Mouse (Mus musculus) heart, embryonic 10.5 days (tissue): ENCODE results near the gene Hoxd8. TPM values are rescaled to one million over a fixed set of nuclear protein-coding genes. Genes with fewer than 3 reads are reported as not detected.
A peak's percentile ranks its signal among the peaks of the same experiment; 100 is the strongest.

ENCODE experiments used
- DNase-seq: peaks from one replicate; pipeline ENCODE4 v3.0.0-alpha.2; 2017; ENCODE audit warnings: low spot score
- H3K27ac ChIP-seq: fragments of 300-500 bp; sonication (generic); 2 replicates; pipeline ENCODE4 v1.5.1; 2016; ENCODE audit warnings: mild to moderate bottlenecking
- H3K27me3 ChIP-seq: fragments of 300-500 bp; sonication (generic); 2 replicates; pipeline ENCODE4 v1.6.1; 2016; ENCODE audit warnings: mild to moderate bottlenecking; ENCODE audit not compliant: poor library complexity, insufficient read depth, severe bottlenecking
- H3K36me3 ChIP-seq: fragments of 300-500 bp; sonication (generic); 2 replicates; pipeline ENCODE4 v1.6.1; 2016; ENCODE audit warnings: mild to moderate bottlenecking, moderate library complexity
- H3K4me1 ChIP-seq: fragments of 300-500 bp; sonication (generic); 2 replicates; pipeline ENCODE4 v1.6.1; 2016; ENCODE audit warnings: mild to moderate bottlenecking
- H3K4me3 ChIP-seq: fragments of 300-500 bp; sonication (generic); 2 replicates; pipeline ENCODE4 v1.5.1; 2016; ENCODE audit warnings: mild to moderate bottlenecking, moderate library complexity
- H3K9me3 ChIP-seq: fragments of 300-500 bp; sonication (generic); 2 replicates; pipeline ENCODE4 v1.6.1; 2016; ENCODE audit warnings: mild to moderate bottlenecking, moderate library complexity
- WGBS: fragments of 180-500 bp; shearing (Covaris S2); methylation state at CpG from one replicate; pipeline ENCODE4 v1.1.7; 2016; 5-methylcytosine and 5-hydroxymethylcytosine counted together
- polyA plus RNA-seq: library from polyadenylated mRNA; unstranded; fragments of >200 nt; fragmentation: Nextera tagmentation; extraction: Ambion mirVana; gene quantifications from 2 replicates; pipeline ENCODE4 v1.2.1, GENCODE M21; 2016

The Hoxd8 gene
- polyA plus RNA-seq, 1 experiment from 2014 or later = 1.3 TPM

DNA sequence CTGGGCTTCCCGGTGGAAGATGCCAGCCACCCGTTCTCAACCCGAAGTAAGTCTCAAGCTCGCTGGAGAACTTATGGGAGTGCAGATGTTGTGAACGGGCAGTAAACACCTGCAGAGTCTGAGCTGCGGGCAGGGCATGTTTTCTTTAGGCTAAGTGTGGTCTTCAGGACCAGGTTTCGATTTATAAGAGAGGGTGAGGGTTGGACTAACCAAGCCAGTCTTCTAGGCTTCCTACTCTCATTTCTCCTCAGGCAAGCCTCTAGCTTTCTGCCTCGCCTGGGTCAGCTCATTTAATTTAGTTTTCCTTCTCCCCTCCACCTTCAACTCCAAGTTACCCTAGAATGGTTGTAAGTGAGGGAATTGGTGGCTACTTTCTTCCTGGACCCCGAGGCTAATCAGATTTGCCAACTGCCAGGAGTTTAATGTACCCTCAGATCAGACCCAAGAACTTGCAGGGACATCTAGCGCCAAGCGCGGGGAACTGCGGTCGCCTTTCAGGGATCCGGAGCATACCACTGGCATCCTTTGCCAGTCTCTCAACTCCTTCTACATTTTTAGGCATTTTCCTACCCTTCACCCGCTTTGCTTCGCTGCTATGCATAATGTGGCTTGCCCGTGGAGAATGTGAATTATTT is 41.0 kb upstream of the Hoxd8 start:
- WGBS = 4% methylated on average over 18 of the region's 18 CpGs
- Histone ChIP-seq H3K4me3 (no peak overlapping the region), H3K9me3 (no peaks in the 10 kb centered on the region), H3K4me1 (peaks cover 17% of the 10 kb centered on the region), H3K36me3 (no peaks in the 10 kb centered on the region), H3K27me3 (peaks cover 100% of the 10 kb centered on the region), H3K27ac (no peak overlapping the region)
- DNase-seq = peak; percentile 74

DNA sequence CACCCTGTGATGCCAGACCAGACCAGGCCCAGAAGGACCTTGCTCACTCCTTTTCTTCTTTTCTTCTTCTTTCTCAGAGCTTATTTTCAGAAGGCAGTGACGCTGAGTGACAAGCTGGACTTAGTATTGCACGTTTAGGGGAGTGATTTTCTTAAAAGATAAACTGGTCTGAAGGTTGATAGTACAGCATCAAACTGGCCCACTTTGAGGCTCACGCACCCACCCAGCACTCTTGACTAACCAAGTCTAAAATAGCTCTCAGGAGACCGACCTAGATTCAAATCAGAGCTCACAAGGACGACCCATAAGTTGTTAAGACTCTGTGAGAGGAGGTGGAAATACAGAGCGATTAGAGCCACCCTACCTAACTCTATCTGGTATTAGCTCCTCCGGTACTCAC is 38.0 kb upstream of the Hoxd8 start:
- WGBS = 5% methylated on average over 7 of the region's 7 CpGs
- DNase-seq = peak; percentile 47
- no peaks in the 10 kb centered on the region for H3K36me3 ChIP-seq
- no peak overlapping the region for H3K4me3 ChIP-seq
- no peak overlapping the region for H3K27ac ChIP-seq
- H3K27me3 ChIP-seq = peaks cover 100% of the 10 kb centered on the region
- peaks cover 13% of the 10 kb centered on the region for H3K4me1 ChIP-seq
- H3K9me3 ChIP-seq = no peaks in the 10 kb centered on the region

DNA sequence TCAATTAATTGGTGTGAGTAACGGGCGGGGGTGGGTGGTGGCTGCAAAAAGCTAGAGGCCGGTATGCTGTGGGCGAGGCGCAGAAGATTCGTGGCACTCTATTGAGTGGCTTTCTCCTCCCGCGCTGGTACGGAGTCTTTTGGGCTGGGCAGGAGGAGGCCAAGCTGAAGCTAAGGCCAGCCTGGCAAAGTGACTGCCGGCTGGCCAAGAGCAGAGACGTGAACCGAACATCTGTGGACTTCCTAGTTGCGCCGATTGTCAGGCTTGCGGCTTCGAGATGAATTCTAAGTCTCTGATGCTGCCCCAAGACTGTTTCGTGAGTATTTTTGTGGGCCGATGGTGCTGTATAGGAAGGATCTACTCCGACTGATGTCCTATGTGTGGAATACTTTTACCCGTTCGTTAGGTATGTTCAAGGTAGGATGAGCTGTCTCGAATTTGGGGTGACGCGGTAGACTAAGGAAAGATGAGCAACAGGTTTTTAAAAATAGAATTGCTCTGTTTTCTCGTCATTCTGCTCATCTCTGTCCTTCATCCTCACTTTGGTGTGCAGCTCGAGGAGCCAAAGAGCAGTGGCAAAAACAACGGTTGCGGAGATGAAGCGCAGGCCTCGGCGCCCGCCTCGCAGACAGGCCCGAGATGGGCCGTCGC is 37.1 kb upstream of the Hoxd8 start:
- peak; percentile 76 for DNase-seq
- Histone ChIP-seq H3K4me3 (peak overlapping the region; percentile 54), H3K27ac (no peak overlapping the region), H3K4me1 (peaks cover 13% of the 10 kb centered on the region), H3K27me3 (peaks cover 100% of the 10 kb centered on the region), H3K36me3 (no peaks in the 10 kb centered on the region), H3K9me3 (no peaks in the 10 kb centered on the region)
- WGBS = 1% methylated on average over 36 of the region's 36 CpGs

DNA sequence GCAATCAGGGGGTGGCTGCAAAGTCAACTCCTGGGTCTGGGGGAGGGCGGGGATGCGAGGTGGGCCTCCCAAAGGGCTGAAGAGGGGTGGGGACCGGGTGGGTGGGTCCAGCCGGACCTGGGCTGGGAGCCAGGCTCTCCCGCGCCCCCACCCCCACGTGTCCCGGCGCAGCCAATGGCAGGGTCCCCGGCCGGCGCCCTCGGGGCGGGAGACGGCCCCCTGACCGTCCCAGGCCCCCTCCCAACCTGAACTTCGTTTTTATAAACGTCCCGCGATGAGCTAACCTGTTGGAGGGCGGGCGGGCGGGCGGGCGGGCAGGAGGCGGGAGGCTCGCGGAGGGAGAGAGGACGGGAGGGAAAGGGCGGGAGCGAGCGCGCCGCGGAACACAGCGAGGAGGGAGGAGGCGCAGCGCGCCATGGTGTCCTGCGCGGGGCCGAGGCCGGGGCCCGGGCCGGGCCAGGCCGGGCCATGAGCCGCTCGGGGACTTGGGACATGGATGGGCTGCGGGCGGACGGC is 36.5 kb upstream of the Hoxd8 start, which contains the start of gene Hoxd13:
TSS of gene Hoxd13 (plus strand) at position 469 of the 516 bp plus-strand sequence.
- Histone ChIP-seq H3K27me3 (peaks cover 100% of the 10 kb centered on the region), H3K9me3 (no peaks in the 10 kb centered on the region), H3K4me1 (peaks cover 18% of the 10 kb centered on the region), H3K4me3 (peak within 1 kb of the TSS; percentile 54), H3K27ac (no peak within 1 kb of the TSS), H3K36me3 (no peaks in the 10 kb centered on the region)
- WGBS = under 1% methylated on average over 48 of the region's 51 CpGs
- DNase-seq = no peak

DNA sequence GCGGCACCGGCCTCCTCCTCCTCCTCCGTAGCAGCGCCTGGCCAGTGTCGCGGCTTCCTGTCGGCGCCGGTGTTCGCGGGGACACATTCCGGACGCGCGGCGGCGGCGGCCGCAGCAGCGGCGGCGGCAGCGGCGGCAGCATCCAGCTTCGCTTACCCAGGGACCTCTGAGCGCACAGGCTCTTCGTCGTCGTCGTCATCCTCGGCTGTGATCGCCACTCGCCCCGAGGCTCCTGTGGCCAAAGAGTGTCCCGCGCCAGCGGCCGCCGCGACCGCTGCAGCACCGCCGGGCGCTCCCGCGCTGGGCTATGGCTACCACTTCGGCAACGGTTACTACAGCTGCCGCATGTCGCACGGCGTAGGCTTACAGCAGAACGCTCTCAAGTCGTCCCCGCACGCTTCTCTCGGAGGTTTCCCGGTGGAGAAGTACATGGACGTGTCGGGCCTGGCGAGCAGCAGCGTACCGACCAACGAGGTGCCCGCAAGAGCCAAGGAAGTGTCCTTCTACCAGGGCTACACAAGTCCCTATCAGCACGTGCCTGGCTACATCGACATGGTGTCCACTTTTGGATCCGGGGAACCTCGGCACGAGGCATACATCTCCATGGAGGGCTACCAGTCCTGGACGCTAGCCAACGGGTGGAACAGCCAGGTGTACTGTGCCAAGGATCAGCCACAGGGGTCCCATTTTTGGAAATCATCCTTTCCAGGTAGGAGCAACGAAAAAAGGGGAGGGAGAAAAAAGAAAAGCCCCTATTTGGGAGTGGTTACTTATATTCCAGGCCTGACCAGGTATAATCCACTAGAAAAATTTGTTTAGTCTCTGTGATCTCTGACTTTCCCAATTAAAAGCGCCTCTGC is 35.8 kb upstream of the Hoxd8 start:
- peaks cover 100% of the 10 kb centered on the region for H3K27me3 ChIP-seq
- WGBS = under 1% methylated on average over 67 of the region's 74 CpGs

DNA sequence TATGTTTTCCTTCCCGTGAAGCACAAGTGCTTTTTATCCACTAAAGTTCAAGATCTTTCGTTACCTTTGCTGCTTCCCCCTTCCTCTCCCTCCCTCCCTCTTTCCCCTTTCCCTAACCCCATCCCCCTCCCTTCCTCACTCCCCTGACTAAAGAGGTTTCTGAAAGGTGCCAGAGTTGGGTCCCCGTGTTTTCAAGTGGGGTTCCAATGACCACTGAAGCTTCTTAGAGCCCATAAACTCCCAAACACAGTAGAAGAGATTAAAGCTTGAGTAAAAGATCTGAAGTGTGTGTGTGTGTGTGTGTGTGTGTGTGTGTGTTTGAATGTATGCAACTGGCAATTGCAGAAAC is 35.2 kb upstream of the Hoxd8 start:
- H3K9me3 ChIP-seq = no peaks in the 10 kb centered on the region
- WGBS = 0% methylated on average over 3 of the region's 3 CpGs
- DNase-seq = peak; percentile 59
- peaks cover 21% of the 10 kb centered on the region for H3K4me1 ChIP-seq
- H3K4me3 ChIP-seq = no peak overlapping the region
- H3K27me3 ChIP-seq = peaks cover 100% of the 10 kb centered on the region
- H3K27ac ChIP-seq = no peak overlapping the region
- H3K36me3 ChIP-seq = no peaks in the 10 kb centered on the region

More for the DNA sequence above, 35.8 kb upstream of the Hoxd8 start:
- no peaks in the 10 kb centered on the region for H3K9me3 ChIP-seq
- H3K36me3 ChIP-seq = no peaks in the 10 kb centered on the region
- peak overlapping the region; percentile 54 for H3K4me3 ChIP-seq
- peaks cover 19% of the 10 kb centered on the region for H3K4me1 ChIP-seq
- DNase-seq = peak; percentile 78
- no peak overlapping the region for H3K27ac ChIP-seq

DNA sequence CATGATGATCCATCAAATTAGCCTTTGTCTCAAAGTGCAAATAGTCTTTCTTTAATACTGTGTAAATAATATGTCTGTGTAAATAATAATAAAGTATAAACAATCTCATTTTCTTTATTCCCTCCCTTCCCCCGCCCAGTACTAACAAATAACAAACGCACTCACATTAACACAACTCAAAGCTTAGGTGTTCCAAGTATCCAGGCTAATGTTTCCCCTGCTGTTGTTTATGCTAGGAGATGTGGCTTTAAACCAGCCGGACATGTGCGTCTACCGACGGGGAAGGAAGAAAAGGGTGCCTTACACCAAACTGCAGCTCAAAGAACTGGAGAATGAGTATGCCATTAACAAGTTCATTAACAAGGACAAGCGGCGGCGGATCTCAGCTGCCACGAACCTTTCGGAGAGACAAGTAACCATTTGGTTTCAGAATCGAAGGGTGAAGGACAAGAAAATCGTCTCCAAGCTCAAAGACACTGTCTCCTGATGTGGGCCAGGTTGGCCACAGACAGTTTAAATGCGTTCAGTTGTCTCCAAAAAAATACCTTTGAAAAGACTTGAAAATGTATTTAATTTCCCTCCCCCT is 34.7 kb upstream of the Hoxd8 start:
- peak; percentile 47 for DNase-seq
- H3K4me3 ChIP-seq = no peak overlapping the region
- H3K9me3 ChIP-seq = no peaks in the 10 kb centered on the region
- no peaks in the 10 kb centered on the region for H3K36me3 ChIP-seq
- H3K27me3 ChIP-seq = peaks cover 100% of the 10 kb centered on the region
- H3K4me1 ChIP-seq = peaks cover 24% of the 10 kb centered on the region
- WGBS = 2% methylated on average over 14 of the region's 14 CpGs
- H3K27ac ChIP-seq = no peak overlapping the region

DNA sequence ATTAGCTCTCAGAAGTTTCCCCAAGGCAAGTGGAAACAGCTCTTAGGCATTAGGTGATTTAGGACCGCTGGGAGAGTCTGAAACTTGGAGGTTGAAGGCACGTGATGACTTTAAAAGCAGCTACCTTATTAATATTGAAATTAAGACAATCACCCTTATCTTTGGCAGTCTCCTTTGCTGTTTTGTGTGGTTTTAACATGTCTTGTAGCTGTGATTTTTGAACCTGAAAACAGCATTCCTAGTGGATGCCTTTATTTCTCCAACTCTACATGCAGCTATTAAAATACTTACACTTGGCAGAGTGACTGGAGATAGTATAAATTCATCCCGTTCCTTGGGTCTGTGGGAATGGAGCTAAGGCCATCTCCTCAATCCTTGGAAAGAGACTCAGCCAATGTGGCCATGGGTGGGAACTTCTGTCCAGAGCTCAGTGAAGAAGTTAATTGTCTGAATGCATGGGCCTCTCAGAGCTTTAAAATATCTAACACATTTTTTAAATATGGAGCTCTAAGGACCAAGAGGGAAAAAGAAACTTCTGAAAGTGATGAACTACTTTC is 33.7 kb upstream of the Hoxd8 start:
- no peak overlapping the region for H3K27ac ChIP-seq
- WGBS = 2% methylated on average over 3 of the region's 3 CpGs
- peak; percentile 47 for DNase-seq
- H3K4me3 ChIP-seq = no peak overlapping the region
- H3K4me1 ChIP-seq = peaks cover 32% of the 10 kb centered on the region
- no peaks in the 10 kb centered on the region for H3K36me3 ChIP-seq
- H3K27me3 ChIP-seq = peaks cover 100% of the 10 kb centered on the region
- H3K9me3 ChIP-seq = no peaks in the 10 kb centered on the region

DNA sequence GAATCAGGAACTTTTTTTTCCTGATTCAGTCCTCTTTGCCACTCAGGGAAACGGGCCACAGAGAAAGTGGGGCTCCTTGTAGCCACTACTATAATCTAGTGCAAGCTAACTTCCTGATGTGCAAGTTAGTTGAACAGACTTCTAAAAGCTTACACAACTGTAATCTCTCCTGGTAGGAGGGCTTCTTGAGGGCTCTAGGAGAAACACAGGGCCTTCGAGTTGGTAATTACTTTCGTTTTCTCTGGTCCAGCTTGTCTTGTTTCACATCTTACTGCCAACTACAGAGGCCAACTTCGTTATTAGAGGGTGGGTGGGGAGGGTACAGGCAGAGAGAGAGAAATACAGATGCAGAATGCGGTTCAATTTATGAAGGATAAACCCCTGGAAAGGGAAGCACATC is 32.6 kb upstream of the Hoxd8 start:
- 4% methylated on average over 5 of the region's 5 CpGs for WGBS
- H3K27me3 ChIP-seq = peaks cover 100% of the 10 kb centered on the region
- H3K36me3 ChIP-seq = no peaks in the 10 kb centered on the region
- peak; percentile 71 for DNase-seq
- H3K4me1 ChIP-seq = peaks cover 34% of the 10 kb centered on the region
- H3K4me3 ChIP-seq = no peak overlapping the region
- H3K9me3 ChIP-seq = no peaks in the 10 kb centered on the region
- H3K27ac ChIP-seq = no peak overlapping the region

DNA sequence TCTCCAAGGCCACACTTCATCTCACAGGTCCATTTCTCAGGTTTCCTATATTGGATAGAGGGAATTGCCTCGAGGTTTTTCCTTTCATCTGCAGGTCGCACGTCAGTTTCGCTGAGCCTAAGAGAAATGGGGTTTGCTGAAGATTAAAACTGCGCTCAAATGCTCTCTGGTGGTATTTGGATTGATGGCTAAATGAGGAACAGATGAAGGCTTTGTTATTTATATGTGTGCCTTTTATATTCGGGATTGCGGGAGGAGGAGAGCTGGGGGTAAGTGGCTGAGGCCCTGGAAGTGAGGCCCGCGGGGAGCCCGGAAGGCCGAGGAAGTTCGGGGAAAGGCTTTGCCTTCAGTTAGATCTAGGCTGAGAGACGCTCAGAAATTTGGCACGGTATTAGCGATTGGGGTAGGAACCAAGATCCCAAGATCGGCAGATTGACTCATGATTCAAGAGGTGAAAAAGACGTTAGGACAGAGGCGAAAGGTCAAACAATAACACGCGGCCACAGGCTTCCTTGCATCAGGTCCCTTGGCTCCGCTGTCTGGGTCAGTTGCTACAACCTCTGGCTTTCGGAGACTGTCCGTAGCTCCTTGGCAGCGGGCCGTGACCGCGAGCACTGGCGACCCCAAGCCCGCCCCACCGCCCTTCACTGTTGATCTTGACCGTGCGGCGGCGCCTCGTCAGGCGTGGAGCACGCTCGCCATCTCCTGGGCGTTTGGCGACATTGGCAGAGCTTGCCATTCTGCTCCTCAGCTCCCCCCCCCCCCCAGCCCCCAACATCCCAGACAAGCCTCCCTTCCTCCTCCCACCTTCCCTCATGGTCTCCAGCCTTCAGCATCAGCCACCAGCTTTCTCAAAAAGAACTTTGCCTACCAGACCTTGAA is 31.7 kb upstream of the Hoxd8 start:
- peak; percentile 81 for DNase-seq
- Histone ChIP-seq H3K27ac (no peak overlapping the region), H3K36me3 (no peaks in the 10 kb centered on the region), H3K27me3 (peaks cover 100% of the 10 kb centered on the region), H3K4me1 (peaks cover 33% of the 10 kb centered on the region), H3K9me3 (no peaks in the 10 kb centered on the region), H3K4me3 (peak overlapping the region; percentile 42)
- WGBS = under 1% methylated on average over 40 of the region's 40 CpGs

DNA sequence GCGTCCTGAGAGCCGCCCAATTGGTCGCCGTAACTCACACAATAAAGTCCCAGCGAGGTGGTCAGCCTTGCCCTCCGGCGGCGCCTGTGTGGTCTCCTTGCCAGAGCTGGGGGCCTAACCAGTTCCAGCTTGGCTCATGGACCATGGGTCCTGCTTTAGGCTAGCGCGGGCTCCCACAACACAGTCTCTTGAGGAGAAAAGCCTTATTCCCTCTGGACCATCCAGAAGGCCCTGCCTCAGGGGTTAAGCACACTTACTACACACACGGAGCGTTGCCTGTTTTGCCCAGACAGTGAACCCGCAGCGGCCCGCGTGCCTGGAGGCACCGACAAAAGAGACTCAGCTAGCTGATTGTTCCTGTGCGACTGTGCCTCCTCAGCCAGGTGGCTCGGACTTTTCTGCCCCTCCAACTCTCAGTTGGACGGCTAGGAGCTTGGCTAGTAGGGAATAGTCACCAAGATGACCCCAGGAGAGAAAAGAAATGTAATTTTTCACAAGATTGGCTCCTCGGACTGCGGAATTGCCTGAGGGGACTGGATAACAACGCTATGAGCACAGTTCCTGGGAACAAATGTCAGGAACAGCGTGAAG is 30.5 kb upstream of the Hoxd8 start:
- peak; percentile 76 for DNase-seq
- Histone ChIP-seq H3K9me3 (no peaks in the 10 kb centered on the region), H3K36me3 (no peaks in the 10 kb centered on the region), H3K4me1 (peaks cover 21% of the 10 kb centered on the region), H3K4me3 (no peak overlapping the region; the same call in 1 of the 2 replicates), H3K27ac (no peak overlapping the region), H3K27me3 (peaks cover 100% of the 10 kb centered on the region)
- WGBS = 2% methylated on average over 24 of the region's 24 CpGs
